Mouse (Mus musculus) right cerebral cortex, postnatal 25 days (tissue): ENCODE measurements around the gene Sds.

ENCODE experiments used
- DNase-seq: peaks from one replicate; pipeline ENCODE4 v3.0.0; 2022

The Sds gene

GRCm38 (mm10) chr5:120476296-120476695, at the start of gene Sds:
Gene Sds, plus strand, starts transcription at chr5:120476526.
- no peak for DNase-seq

- DNase-seq, result no peak
Measured at GRCm38 (mm10) chr5:120426572-120426971, 49.8 kb upstream of the Sds start.

GRCm38 (mm10) chr5:120427451-120427938, 48.8 kb upstream of the Sds start:
- no peak for DNase-seq

- no peak for DNase-seq
Measured at GRCm38 (mm10) chr5:120428189-120428838, 48.0 kb upstream of the Sds start.

GRCm38 (mm10) chr5:120428990-120429389, 47.3 kb upstream of the Sds start:
- no peak for DNase-seq

GRCm38 (mm10) chr5:120429692-120430091, 46.6 kb upstream of the Sds start:
- no peak for DNase-seq

GRCm38 (mm10) chr5:120431001-120431583, 45.2 kb upstream of the Sds start:
- DNase-seq, result no peak

- no peak for DNase-seq
Measured at GRCm38 (mm10) chr5:120431649-120432485, 44.5 kb upstream of the Sds start, which contains the start of gene Lhx5. Gene Lhx5, plus strand, starts transcription at chr5:120431699.

- no peak for DNase-seq
Measured at GRCm38 (mm10) chr5:120432486-120433015, 43.8 kb upstream of the Sds start.

GRCm38 (mm10) chr5:120433135-120433760, 43.1 kb upstream of the Sds start:
- DNase-seq, result no peak

- DNase-seq, result no peak
Measured at GRCm38 (mm10) chr5:120434231-120434735, 42.0 kb upstream of the Sds start.

GRCm38 (mm10) chr5:120435006-120435681, 41.2 kb upstream of the Sds start:
- DNase-seq, result no peak

- DNase-seq, result no peak
Measured at GRCm38 (mm10) chr5:120435731-120436501, 40.4 kb upstream of the Sds start.

- no peak for DNase-seq
Measured at GRCm38 (mm10) chr5:120436885-120437495, 39.3 kb upstream of the Sds start.

- no peak for DNase-seq
Measured at GRCm38 (mm10) chr5:120437539-120437938, 38.8 kb upstream of the Sds start.

GRCm38 (mm10) chr5:120437986-120438385, 38.3 kb upstream of the Sds start:
- DNase-seq, result no peak

GRCm38 (mm10) chr5:120438469-120438868, 37.9 kb upstream of the Sds start:
- DNase-seq, result no peak

- no peak for DNase-seq
Measured at GRCm38 (mm10) chr5:120438991-120439710, 37.2 kb upstream of the Sds start.

- no peak for DNase-seq
Measured at GRCm38 (mm10) chr5:120439887-120440670, 36.2 kb upstream of the Sds start.
